In the genomic region with DNA sequence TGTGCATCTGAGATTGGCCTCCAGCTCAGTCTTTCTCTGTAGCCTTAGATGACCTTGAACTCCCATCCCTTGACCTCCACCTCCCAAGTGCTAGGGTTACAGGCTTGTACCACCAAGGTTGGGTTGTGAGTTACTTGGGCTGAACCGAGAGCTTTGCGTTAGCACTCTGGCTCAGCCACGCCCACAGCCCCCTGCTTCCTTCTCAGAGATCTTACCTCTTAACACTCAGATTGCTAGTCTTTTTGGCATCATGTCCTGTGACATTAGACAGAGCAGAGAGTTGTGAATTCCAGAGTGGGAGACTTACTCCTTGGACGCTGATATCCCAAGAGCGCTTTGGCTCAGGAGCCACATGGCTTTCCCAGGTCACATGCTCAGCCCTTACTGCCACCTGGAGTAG, we compare ENCODE assay signal across 9 mouse cellular contexts. TPM values are rescaled to one million over a fixed set of nuclear protein-coding genes. Genes with fewer than 3 reads are reported as not detected.
DNase-seq lines count a peak whose midpoint lies in the region; ATAC-seq and TF ChIP-seq lines count a peak whose summit lies in the region.
"Had no signal": no experiment of that assay in that cellular context is flagged by ENCODE, and none has a peak within 500 bp of the region (broad histone marks: within the 10 kb centered on the region; RNA-seq: fewer than 3 reads in every experiment).

No protein-coding gene starts in this region.

- H3K27ac ChIP-seq in heart, adult 2 months, result peak overlapping the region; percentile 93
- H3K27ac ChIP-seq in CH12.LX (ENCODE audit: insufficient read depth, low read depth), result no peak overlapping the region
- H3K27ac ChIP-seq in forebrain, embryonic 14.5 days (ENCODE audit: low read depth, low read length), result no peak overlapping the region; the same call in 1 of the 2 replicates
- H3K27ac ChIP-seq in liver, embryonic 14.5 days, result no peak overlapping the region

- no peak for TF ChIP-seq CTCF in heart, adult 2 months (IDR thresholded peaks at IDR 0.05)
- no peak for TF ChIP-seq CTCF in CH12.LX (conservative IDR thresholded peaks at IDR 0.05 in 1 of 2, IDR thresholded peaks at IDR 0.05 in 1 of 2; ENCODE audit: low read depth in 2 of 2, low read length in 2 of 2)
- TF ChIP-seq CTCF in liver, embryonic 14.5 days (IDR thresholded peaks at IDR 0.05; ENCODE audit: low read depth), result no peak

- TF ChIP-seq EP300 in heart, adult 2 months (IDR thresholded peaks at IDR 0.05; ENCODE audit: insufficient read depth, low read depth, low read length), result no peak
- no peak for TF ChIP-seq EP300 in CH12.LX (IDR thresholded peaks at IDR 0.05; ENCODE audit: low read length)
- no peak for TF ChIP-seq EP300 in liver, embryonic 14.5 days (IDR thresholded peaks at IDR 0.05; ENCODE audit: low read depth)

- no peaks in the 10 kb centered on the region for H3K27me3 ChIP-seq in heart, adult 2 months (ENCODE audit: control insufficient read depth, insufficient read depth, low read length)
- no peaks in the 10 kb centered on the region for H3K27me3 ChIP-seq in CH12.LX (replicated peaks)
- no peaks in the 10 kb centered on the region for H3K27me3 ChIP-seq in forebrain, embryonic 14.5 days (replicated peaks; ENCODE audit: control insufficient read depth, insufficient read depth, low read length)
- no peaks in the 10 kb centered on the region for H3K27me3 ChIP-seq in liver, embryonic 14.5 days (ENCODE audit: control insufficient read depth, insufficient read depth, low read length)

- TF ChIP-seq RAD21 in CH12.LX (IDR thresholded peaks at IDR 0.05; ENCODE audit: low read depth, low read length), result no peak

- intact Hi-C loops in heart, adult 2 months (cut with DNase I), result loop anchor here (5.0 kb wide), 1 partner anchor 575 kb away; a partner anchor contains a TSS

- no peak for TF ChIP-seq POLR2A in heart, adult 2 months (IDR thresholded peaks at IDR 0.05; ENCODE audit: insufficient read depth, low read depth, low read length)
- TF ChIP-seq POLR2A in CH12.LX (IDR thresholded peaks at IDR 0.05; ENCODE audit: low read depth, low read length), result no peak

- WGBS in heart, adult 2 months, result 31% methylated on average over 5 of the region's 5 CpGs
- WGBS in forebrain, embryonic 14.5 days, result 74% methylated on average over 5 of the region's 5 CpGs
- 52% methylated on average over 5 of the region's 5 CpGs for WGBS in liver, embryonic 14.5 days (ENCODE audit: insufficient replicate concordance)

- peak overlapping the region; percentile 75; the same call in 1 of the 2 replicates for H3K4me3 ChIP-seq in heart, adult 2 months
- peak overlapping the region in 2 of 3 experiments; percentile 66 to 87 for H3K4me3 ChIP-seq in CH12.LX (replicated peaks in 1 of 3; ENCODE audit: low read depth in 2 of 3, low read length in 2 of 3, poor library complexity in 1 of 3)
- no peak overlapping the region; the same call in 1 of the 2 replicates for H3K4me3 ChIP-seq in forebrain, embryonic 14.5 days (ENCODE audit: low read depth, low read length)
- H3K4me3 ChIP-seq in liver, embryonic 14.5 days (ENCODE audit: insufficient read depth in 1 of 2, low read depth in 2 of 2, low read length in 2 of 2), result no peak overlapping the region

- ATAC-seq in forebrain, embryonic 14.5 days, result no peak
- no peak for ATAC-seq in liver, embryonic 14.5 days (ENCODE audit: insufficient read depth)
- no peak for ATAC-seq in monocyte, adult 5-6 weeks (replicated peaks; ENCODE audit: insufficient number of reproducible peaks, low FRiP score, low TSS enrichment, poor library complexity, severe bottlenecking)

- peak overlapping the region; percentile 69; the same call in 1 of the 2 replicates for H3K4me2 ChIP-seq in CH12.LX (ENCODE audit: insufficient read depth, low read depth, poor library complexity, severe bottlenecking)
- H3K4me2 ChIP-seq in forebrain, embryonic 14.5 days (ENCODE audit: low read length), result peak overlapping the region; percentile 83
- H3K4me2 ChIP-seq in liver, embryonic 14.5 days (ENCODE audit: low read depth), result peak overlapping the region; percentile 82

- DNase-seq in heart, adult 2 months, result no peak
- no peak for DNase-seq in heart, adult 9 months (ENCODE audit: low spot score in 2 of 2)
- DNase-seq in CH12.LX (ENCODE audit: extremely low read depth), result no peak
- DNase-seq in forebrain, embryonic 14.5 days (ENCODE audit: low spot score), result no peak
- DNase-seq in liver, embryonic 14.5 days (ENCODE audit: low read depth in 3 of 3, low spot score in 3 of 3), result no peak
- no peak for DNase-seq in retina, embryonic 14.5 days (ENCODE audit: low spot score)
- DNase-seq in urinary bladder, postnatal 36 days (ENCODE audit: low spot score in 2 of 2), result no peak

- no peaks in the 10 kb centered on the region; the same call in 1 of the 2 replicates for H3K36me3 ChIP-seq in heart, adult 2 months (ENCODE audit: control insufficient read depth, insufficient read depth, low read length)
- peaks cover 18 to 30% of the 10 kb centered on the region in 2 experiments for H3K36me3 ChIP-seq in CH12.LX (replicated peaks in 1 of 2; ENCODE audit: control insufficient read depth in 1 of 2, insufficient read depth in 1 of 2, low read length in 1 of 2)
- peaks cover 23% of the 10 kb centered on the region for H3K36me3 ChIP-seq in forebrain, embryonic 14.5 days (ENCODE audit: control insufficient read depth, insufficient read depth, low read length)
- H3K36me3 ChIP-seq in liver, embryonic 14.5 days (replicated peaks; ENCODE audit: control insufficient read depth, insufficient read depth, low read depth), result no peaks in the 10 kb centered on the region

- H3K9me3 ChIP-seq in CH12.LX (replicated peaks; ENCODE audit: low read length), result no peaks in the 10 kb centered on the region
- no peaks in the 10 kb centered on the region for H3K9me3 ChIP-seq in forebrain, embryonic 14.5 days (replicated peaks; ENCODE audit: control insufficient read depth, low read length)
- H3K9me3 ChIP-seq in liver, embryonic 14.5 days (ENCODE audit: control insufficient read depth, low read length), result no peaks in the 10 kb centered on the region

- H3K4me1 ChIP-seq in heart, adult 2 months (ENCODE audit: control insufficient read depth, insufficient read depth, low read length), result peaks cover 10% of the 10 kb centered on the region
- H3K4me1 ChIP-seq in CH12.LX (ENCODE audit: control insufficient read depth in 1 of 2, insufficient read depth in 2 of 2), result peaks cover 11 to 57% of the 10 kb centered on the region in 2 experiments
- peaks cover 12% of the 10 kb centered on the region for H3K4me1 ChIP-seq in forebrain, embryonic 14.5 days (ENCODE audit: control insufficient read depth, insufficient read depth, low read length)
- peaks cover 11 to 19% of the 10 kb centered on the region in 2 experiments for H3K4me1 ChIP-seq in liver, embryonic 14.5 days (replicated peaks; ENCODE audit: control insufficient read depth in 2 of 2, insufficient read depth in 2 of 2, low read length in 1 of 2)

- dilution Hi-C loops in CH12.LX (cut with MboI; ENCODE audit: extremely low pct_ligation_motif_present, extremely low pct_unique_long_range_greater_than_20kb, low sequenced_read_pairs), result no loop called here

- in situ Hi-C loops in CH12.LX (cut with MboI; ENCODE audit: low pct_ligation_motif_present, low pct_unique_long_range_greater_than_20kb, low sequenced_read_pairs), result no loop called here

- 0 out of 2 replicates have a peak overlapping the region, but pooled peaks have one; percentile 35 for H3K9ac ChIP-seq in heart, adult 2 months (ENCODE audit: low read depth, low read length)
- H3K9ac ChIP-seq in CH12.LX (ENCODE audit: insufficient read depth, low read depth), result peak overlapping the region; percentile 80; the same call in 1 of the 2 replicates
- H3K9ac ChIP-seq in forebrain, embryonic 14.5 days (ENCODE audit: low read length), result peak overlapping the region; percentile 82; the same call in 1 of the 2 replicates
- H3K9ac ChIP-seq in liver, embryonic 14.5 days (replicated peaks), result no peak overlapping the region

- no peaks in the 10 kb centered on the region for H3K79me2 ChIP-seq in heart, adult 2 months (replicated peaks; ENCODE audit: control insufficient read depth, insufficient read depth, low read length)
- no peaks in the 10 kb centered on the region for H3K79me2 ChIP-seq in CH12.LX (replicated peaks; ENCODE audit: control insufficient read depth, extremely low read depth, insufficient read depth, poor library complexity, severe bottlenecking)

RNA-seq across cellular contexts. Expression of a gene that starts 1.4 kb away (rescaled TPM):
- total RNA-seq in heart, adult 2 months (2021), result 10 to 100 TPM; 76.1 to 89.9 TPM
- polyA plus RNA-seq in heart, adult 2 months (2012; rRNA removed), result 46.9 and 55.4 TPM in 2 replicates
- total RNA-seq in CH12.LX (2012; rRNA removed) (85.8 and 121 TPM in 2 replicates), CH12.LX (2014; rRNA removed) (93.0 and 97.4 TPM in 2 replicates)
- polyA plus RNA-seq in CH12.LX (2012; ENCODE audit: insufficient read length, low read depth), result 125 and 127 TPM in 2 replicates
- 95.3 and 110 TPM in 2 replicates for polyA plus RNA-seq in forebrain, embryonic 14.5 days (2014; fragmentation: Nextera tagmentation; extraction: Ambion mirVana)
- polyA plus RNA-seq in liver, embryonic 14.5 days (2012; rRNA removed), result 15.4 and 24.8 TPM in 2 replicates
- 53.1 and 58.9 TPM in 2 replicates for polyA plus RNA-seq in liver, embryonic 14.5 days (2014; fragmentation: Nextera tagmentation; extraction: Ambion mirVana)
- total RNA-seq in monocyte, adult 5-6 weeks (2017), result 47.9 to 91.8 TPM (median 57.4 TPM) in 3 replicates

RNA-seq across cellular contexts. Expression of a gene that starts 10.3 kb away (rescaled TPM):
- total RNA-seq in heart, adult 2 months (2021), result not detected
- not detected in 2 replicates for polyA plus RNA-seq in heart, adult 2 months (2012; rRNA removed)
- total RNA-seq in CH12.LX (2012; rRNA removed), result not detected in 2 replicates
- total RNA-seq in CH12.LX (2014; rRNA removed), result not detected in 2 replicates
- polyA plus RNA-seq in CH12.LX (2012; ENCODE audit: insufficient read length, low read depth), result not detected in 2 replicates
- 17.6 and 19.4 TPM in 2 replicates for polyA plus RNA-seq in forebrain, embryonic 14.5 days (2014; fragmentation: Nextera tagmentation; extraction: Ambion mirVana)
- not detected in 2 replicates for polyA plus RNA-seq in liver, embryonic 14.5 days (2012; rRNA removed)
- not detected in 2 replicates for polyA plus RNA-seq in liver, embryonic 14.5 days (2014; fragmentation: Nextera tagmentation; extraction: Ambion mirVana)
- total RNA-seq in monocyte, adult 5-6 weeks (2017), result not detected in 3 replicates
- total RNA-seq: megakaryocyte-erythroid progenitor cell, adult 5-6 weeks had no signal

RNA-seq across cellular contexts. Expression of a gene that starts 18.7 kb away (rescaled TPM):
- 1 to 10 TPM in 1 of 2 experiments, under 1 TPM in 1; 0.78 to 1.2 TPM for total RNA-seq in heart, adult 2 months (2021)
- polyA plus RNA-seq in heart, adult 2 months (2012; rRNA removed), result 0.14 and 0.20 TPM in 2 replicates
- total RNA-seq in CH12.LX (2012; rRNA removed), result not detected in 2 replicates
- not detected in 2 replicates for total RNA-seq in CH12.LX (2014; rRNA removed)
- polyA plus RNA-seq in CH12.LX (2012; ENCODE audit: insufficient read length, low read depth), result not detected in 2 replicates
- 0.13 TPM in 1 of 2 replicates, not detected in the other for polyA plus RNA-seq in forebrain, embryonic 14.5 days (2014; fragmentation: Nextera tagmentation; extraction: Ambion mirVana)
- 0.01 and 0.02 TPM in 2 replicates for polyA plus RNA-seq in liver, embryonic 14.5 days (2012; rRNA removed)
- polyA plus RNA-seq in liver, embryonic 14.5 days (2014; fragmentation: Nextera tagmentation; extraction: Ambion mirVana), result not detected in 2 replicates
- not detected in 3 replicates for total RNA-seq in monocyte, adult 5-6 weeks (2017)
- total RNA-seq: megakaryocyte-erythroid progenitor cell, adult 5-6 weeks had no signal

RNA-seq across cellular contexts. Expression of a gene that starts 56.8 kb away (rescaled TPM):
- 10 to 100 TPM in 1 of 2 experiments, 1 to 10 TPM in 1; 6.9 to 11.6 TPM for total RNA-seq in heart, adult 2 months (2021)
- polyA plus RNA-seq in heart, adult 2 months (2012; rRNA removed), result 34.8 and 36.5 TPM in 2 replicates
- total RNA-seq in CH12.LX (2012; rRNA removed) (not detected in 2 replicates), CH12.LX (2014; rRNA removed) (0.48 TPM in 1 of 2 replicates, not detected in the other)
- polyA plus RNA-seq in CH12.LX (2012; ENCODE audit: insufficient read length, low read depth), result 0.26 TPM in 1 of 2 replicates, not detected in the other
- polyA plus RNA-seq in forebrain, embryonic 14.5 days (2014; fragmentation: Nextera tagmentation; extraction: Ambion mirVana), result 0.10 TPM in 1 of 2 replicates, not detected in the other
- polyA plus RNA-seq in liver, embryonic 14.5 days (2012; rRNA removed), result not detected in 2 replicates
- not detected in 2 replicates for polyA plus RNA-seq in liver, embryonic 14.5 days (2014; fragmentation: Nextera tagmentation; extraction: Ambion mirVana)
- total RNA-seq in monocyte, adult 5-6 weeks (2017), result not detected in 3 replicates
- total RNA-seq: megakaryocyte-erythroid progenitor cell, adult 5-6 weeks had no signal

Comparison
In these comparisons a context has a peak if more than half of its experiments do, and no peak if none do; other contexts are left out.
1. H3K4me3 ChIP-seq: peak in heart, adult 2 months (single experiment) and CH12.LX (2 of 3); none in forebrain, embryonic 14.5 days (single experiment) and liver, embryonic 14.5 days (0 of 2).
2. RNA of a gene that starts 10.3 kb away (polyA plus RNA-seq): 17.6 to 19.4 TPM in forebrain, embryonic 14.5 days; not detected in CH12.LX, not detected in heart, adult 2 months and not detected in liver, embryonic 14.5 days; every median in the first group is over 10 times any median in the second.
3. Peak in every context shown above with its lines, with median percentiles within 50 percentile points of each other: H3K4me2 ChIP-seq.